Mouse (Mus musculus) skeletal muscle tissue, adult 2 months (tissue): Measurements from ENCODE around the gene Ppp4r3b.

ENCODE experiments used
- DNase-seq: peaks from one replicate; pipeline ENCODE4 v3.0.0-alpha.2; 2012; ENCODE audit warnings: low read depth, low spot score

Gene Ppp4r3b

DNA sequence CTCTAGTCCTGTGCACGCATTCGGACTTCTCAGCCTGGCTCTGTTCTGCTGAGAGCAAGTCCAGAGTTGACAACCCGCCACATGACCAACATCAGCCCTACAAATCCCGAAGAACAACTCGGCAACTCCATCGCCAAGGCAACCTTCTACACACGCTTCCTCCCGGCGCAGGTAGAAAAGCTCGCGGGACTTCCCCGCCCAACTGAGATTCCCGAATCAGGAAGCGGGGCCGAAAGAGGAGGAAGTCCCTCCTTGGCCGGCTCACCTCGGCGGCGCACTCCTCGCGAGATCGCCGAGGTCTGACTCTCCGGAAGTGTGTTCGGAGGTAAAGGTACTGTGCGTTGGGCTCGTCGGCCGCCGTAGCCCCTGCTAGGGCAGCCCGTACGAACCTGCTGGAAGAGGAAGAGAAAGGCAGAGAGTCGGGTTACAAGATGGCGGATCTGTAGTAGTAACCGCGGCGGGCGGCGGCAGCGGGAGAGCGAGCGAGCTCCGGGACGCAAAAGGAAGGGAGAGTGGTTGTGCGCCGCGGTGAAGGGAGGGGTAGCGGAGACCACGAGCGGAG, at the start of gene Ppp4r3b:
TSS of gene Ppp4r3b (plus strand) at position 328 of the 562 bp plus-strand sequence.
- peak; percentile 99 for DNase-seq

GRCm38 (mm10) chr11:29129862-29130384, 42.8 kb upstream of the Ppp4r3b start:
- no peak for DNase-seq

GRCm38 (mm10) chr11:29130385-29131355, 42.0 kb upstream of the Ppp4r3b start, which contains the start of gene Pnpt1:
Gene Pnpt1, plus strand, starts transcription at chr11:29130744.
- DNase-seq = peak; percentile 82

DNA sequence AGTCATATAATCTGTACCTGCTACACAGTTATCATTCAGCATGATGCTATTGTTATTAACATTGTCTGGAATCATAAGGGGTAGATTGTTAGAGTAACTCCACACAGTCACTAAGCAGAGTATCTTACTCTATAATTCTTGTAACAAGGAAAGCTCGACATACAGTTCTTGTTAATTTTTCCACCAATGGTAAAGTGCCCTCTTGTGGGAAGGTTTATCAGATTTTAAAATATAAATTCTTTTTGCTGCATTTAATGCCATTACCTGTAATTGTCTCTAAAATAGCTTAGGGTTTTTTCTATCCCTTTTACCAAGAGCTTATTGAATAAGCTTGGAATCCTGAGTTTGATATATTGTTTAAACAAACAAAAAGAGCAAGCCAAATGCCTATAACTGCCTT, 32.0 kb upstream of the Ppp4r3b start:
- no peak for DNase-seq

DNA sequence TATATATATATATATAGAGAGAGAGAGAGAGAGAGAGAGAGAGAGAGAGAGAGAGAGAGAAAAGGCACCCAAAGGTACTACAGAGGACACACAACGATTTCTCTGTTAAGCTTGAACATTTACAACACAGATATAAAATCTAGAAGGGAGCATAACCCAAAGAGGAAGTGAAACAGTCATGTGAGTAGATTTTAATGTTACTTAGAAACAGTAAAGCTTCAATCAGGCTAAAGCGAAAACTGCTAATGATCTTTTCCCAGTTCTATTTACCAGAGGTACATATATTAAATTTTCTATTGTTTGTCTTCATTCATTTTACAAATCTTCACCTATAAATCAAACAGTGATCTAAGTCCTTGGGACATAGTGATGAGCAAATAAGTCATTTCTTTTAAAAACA, 23.8 kb upstream of the Ppp4r3b start:
- no peak for DNase-seq

DNA sequence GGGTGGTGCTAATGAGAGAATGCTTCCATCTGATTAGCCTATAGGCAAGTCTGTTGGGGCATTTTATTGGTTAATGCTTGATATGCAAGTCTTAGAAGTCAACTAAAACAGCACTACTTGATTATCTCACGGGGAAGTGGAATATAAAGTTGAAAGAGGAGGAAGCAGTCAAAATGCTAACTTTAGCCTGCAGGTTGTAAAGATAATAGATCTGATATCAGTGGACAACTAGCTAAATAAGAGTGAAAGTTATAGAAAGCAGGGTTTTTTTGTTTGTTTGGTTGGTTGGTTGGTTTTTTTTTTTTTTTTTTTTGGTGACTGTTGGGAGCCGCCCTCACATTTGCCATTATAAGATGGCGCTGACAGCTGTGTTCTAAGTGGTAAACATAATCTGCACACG, 9.1 kb upstream of the Ppp4r3b start:
- DNase-seq = no peak

GRCm38 (mm10) chr11:29171959-29172391, 715 bp upstream of the Ppp4r3b start:
- DNase-seq = peak; percentile 57

- peak; percentile 41 for DNase-seq
These were observed 488 bp downstream of the Ppp4r3b start for GRCm38 (mm10) chr11:29173125-29173631.

DNA sequence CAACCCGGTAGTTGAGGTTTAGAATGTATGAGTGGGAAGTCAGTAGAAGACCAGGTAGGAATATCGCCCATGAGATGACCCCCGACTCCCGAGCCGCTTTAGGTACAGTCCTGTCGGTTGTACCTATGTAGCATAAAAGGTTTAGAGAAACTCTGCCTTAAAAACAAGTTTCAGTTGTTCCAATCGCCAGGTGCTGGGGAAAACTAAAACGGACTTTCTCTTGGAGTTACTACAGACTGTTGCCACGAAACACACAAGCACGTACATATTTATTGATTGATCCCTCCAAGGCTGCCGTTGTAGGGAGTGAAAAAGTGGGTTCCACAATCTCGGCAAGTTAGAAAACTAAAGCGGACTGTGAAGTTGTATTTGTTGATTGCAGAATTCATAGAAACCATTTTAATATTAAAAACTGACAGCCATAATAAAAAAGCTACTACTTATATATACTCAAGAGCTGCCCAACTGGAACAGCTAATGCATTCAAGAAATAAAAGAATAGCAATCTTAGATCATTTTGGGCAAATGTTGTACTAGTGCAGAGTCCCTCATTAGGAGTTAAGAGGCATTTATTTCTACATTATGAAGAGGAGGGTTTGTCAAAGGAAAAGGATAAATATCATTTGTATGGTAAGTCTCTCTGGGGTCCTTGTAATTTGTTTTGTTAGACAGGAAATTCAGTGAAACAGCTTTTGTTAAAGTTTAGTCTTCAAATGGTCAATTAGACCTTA, 1.2 kb downstream of the Ppp4r3b start:
- no peak for DNase-seq

- DNase-seq = no peak
These were observed 6.6 kb downstream of the Ppp4r3b start for GRCm38 (mm10) chr11:29179319-29179718.

DNA sequence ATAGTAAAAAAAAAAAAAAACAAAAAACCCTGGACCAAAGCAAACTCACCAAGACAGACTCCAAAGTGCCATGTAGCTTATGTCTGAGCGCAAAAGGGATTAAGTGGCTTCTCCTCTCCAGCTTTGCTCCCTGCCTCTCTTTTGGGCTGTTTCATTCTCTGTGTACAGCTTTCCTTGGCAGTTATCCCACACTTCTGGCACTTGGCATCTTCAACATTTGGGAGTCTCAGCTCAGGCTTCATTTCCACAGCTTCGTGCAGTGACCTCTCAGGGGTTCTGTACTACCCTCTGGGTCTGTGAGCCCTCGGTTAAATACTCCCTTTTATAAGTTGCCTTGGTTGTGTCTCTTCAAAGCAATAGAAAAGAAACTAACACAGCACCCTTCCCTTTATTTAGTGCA, 8.0 kb downstream of the Ppp4r3b start:
- DNase-seq = peak; percentile 25

GRCm38 (mm10) chr11:29181751-29182150, 9.1 kb downstream of the Ppp4r3b start:
- DNase-seq = peak; percentile 52

- no peak for DNase-seq
These were observed 16.3 kb downstream of the Ppp4r3b start for GRCm38 (mm10) chr11:29188981-29189380.

DNA sequence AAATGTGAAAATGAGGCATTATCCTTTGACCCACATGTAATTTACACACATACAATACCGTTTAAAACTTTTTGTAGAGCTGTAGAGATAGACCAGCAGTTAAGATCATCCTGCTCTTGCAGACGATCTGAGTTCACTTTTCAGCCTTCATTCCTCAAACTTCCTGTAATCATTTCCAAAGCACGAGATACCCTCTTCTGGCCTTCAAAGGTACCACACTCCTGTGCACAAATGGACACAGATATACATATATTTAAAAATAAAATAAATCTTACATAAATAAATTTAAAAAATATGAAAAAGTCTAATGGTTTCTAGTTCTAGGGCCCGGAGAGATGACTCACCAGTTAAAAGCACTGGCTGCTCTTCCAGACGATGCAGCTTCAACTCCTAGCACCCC, 31.0 kb downstream of the Ppp4r3b start:
- DNase-seq = no peak

DNA sequence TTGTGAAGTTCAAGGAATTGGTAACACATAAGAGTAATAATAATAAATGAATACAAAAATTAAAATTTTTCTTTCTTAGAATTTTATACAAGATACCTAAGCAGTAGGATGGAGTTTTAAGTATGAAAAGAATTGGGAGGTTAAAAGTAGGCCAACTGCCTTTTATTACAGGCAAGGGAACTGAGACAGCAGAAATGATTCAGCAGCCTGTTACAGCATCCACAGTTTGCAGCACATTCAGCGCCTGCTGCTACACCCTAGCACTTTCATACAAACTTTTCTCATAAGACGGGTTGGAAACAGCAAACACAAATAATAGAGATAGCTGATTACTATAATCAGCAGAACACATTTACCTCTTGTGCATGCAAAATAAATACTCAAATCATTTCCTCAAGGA, 37.1 kb downstream of the Ppp4r3b start:
- no peak for DNase-seq

DNA sequence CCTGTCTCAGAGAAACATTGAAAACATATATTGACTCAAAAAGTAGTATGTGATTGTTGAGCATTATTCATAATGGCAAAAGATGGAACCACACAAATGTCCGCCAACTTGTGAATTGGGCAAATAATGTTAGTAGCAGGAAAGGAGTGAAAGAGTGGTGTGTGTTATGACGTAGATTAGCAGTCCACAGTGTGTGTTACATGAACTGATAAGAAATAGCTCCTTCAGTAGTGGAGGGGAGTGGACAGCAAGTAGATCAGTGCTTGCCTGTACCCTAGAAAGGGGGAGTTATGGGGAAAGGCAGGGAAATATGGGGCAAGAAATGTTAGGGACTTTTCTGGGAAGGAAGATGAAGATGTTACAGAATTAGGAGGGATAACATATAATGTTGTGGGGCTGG, 43.5 kb downstream of the Ppp4r3b start:
- no peak for DNase-seq

- no peak for DNase-seq
These were observed 46.4 kb downstream of the Ppp4r3b start for GRCm38 (mm10) chr11:29219055-29219454.

- DNase-seq = no peak
These were observed 49.6 kb downstream of the Ppp4r3b start for GRCm38 (mm10) chr11:29222310-29222709.

DNA sequence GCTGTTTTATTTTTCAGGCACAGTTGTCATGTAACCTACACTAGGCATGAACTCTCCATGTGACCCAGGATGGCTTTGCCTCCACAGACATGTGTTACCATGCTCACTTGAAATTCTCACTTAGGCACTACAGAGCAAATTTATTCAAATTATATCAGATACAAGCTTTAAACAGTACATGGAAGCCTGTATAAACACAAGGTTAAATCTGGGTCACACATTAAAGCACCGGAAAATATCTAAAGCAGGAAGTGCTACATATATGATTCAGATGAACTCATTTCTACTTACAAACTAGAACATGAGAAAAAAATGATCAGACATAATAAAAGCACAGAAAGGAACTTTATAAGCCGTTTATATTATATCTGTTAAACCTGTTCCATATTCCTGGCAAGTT, 52.1 kb downstream of the Ppp4r3b start:
- no peak for DNase-seq

- no peak for DNase-seq
These were observed 56.3 kb downstream of the Ppp4r3b start for GRCm38 (mm10) chr11:29228957-29229356.

DNA sequence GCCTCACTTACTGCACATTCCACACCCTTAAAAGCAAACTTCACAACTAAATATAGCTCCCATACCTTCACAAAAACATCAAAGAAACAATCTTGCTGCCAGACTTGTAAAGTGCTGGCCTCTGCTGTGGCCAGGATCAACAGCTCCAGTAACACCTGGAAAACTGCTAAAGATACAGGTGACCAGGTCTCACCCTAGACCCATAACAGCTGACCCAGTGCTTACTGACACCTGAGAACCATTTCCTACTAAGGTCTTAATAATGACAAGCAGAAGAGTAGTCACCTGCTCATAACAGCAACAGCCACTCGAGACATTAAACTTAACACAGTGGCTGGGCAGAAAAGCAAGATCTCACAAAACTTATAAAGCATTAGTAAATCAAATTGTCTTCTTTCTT, 60.9 kb downstream of the Ppp4r3b start:
- no peak for DNase-seq

DNA sequence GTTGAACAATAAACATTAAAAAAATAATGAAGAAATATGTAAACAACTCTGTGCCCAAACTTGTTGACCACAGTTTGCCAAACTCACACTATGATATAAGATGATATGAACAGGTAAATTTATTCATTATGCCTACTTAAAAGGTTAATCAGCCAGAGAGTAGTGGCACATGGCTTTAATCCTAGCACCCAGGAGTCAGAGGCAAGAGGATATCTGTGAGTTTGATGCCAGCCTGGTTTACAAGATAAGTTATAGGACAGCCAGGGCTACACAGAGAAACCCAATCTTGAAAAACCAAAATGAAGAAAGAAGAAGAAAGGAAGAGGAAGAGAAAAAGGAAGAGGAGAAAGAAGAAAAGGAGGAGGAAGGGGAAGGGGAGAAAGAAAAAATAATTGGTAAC, 64.7 kb downstream of the Ppp4r3b start:
- DNase-seq = no peak
